Mouse (Mus musculus) limb, embryonic 12.5 days (tissue): ENCODE results near the gene Kifc1. TPM values are rescaled to one million over a fixed set of nuclear protein-coding genes. Genes with fewer than 3 reads are reported as not detected.

Experiments used
- microRNA-seq: library from miRNA; unstranded; fragments of <30 nt; microRNA quantifications from one replicate; pipeline ENCODE4, GENCODE M21; 2017
- polyA plus RNA-seq: library from polyadenylated mRNA; unstranded; fragments of >200 nt; fragmentation: Nextera tagmentation; extraction: Ambion mirVana; gene quantifications from 2 replicates; pipeline ENCODE4 v1.2.1, GENCODE M21; 2016

Kifc1 gene
- polyA plus RNA-seq, 1 experiment from 2014 or later, result 7.6 TPM

Small RNA genes within 50 kb of the gene (microRNA-seq; reads per million reads assigned to microRNA genes)
- gene Gm27740, result not detected

Other genes starting within 250 kb of the Kifc1 start
- 477 and 517 TPM in 2 replicates for gene Hnrnpm, start 203.8 kb downstream of the Kifc1 start, polyA plus RNA-seq
- 39.1 and 39.4 TPM in 2 replicates for gene March2, start 172.0 kb downstream of the Kifc1 start, polyA plus RNA-seq
- 335 and 351 TPM in 2 replicates for gene Rab11b, start 130.1 kb downstream of the Kifc1 start, polyA plus RNA-seq
- 43.2 and 43.7 TPM in 2 replicates for gene Angptl4, start 108.8 kb downstream of the Kifc1 start, polyA plus RNA-seq
- gene Kank3, start 80.1 kb downstream of the Kifc1 start, polyA plus RNA-seq, result 28.1 and 28.7 TPM in 2 replicates
- 1,001 and 1,020 TPM in 2 replicates for gene Rps28, start 66.1 kb downstream of the Kifc1 start, polyA plus RNA-seq
- gene Ndufa7, start 66.1 kb downstream of the Kifc1 start, polyA plus RNA-seq, result 458 and 462 TPM in 2 replicates
- gene Cd320, start 47.6 kb downstream of the Kifc1 start, polyA plus RNA-seq, result 66.4 and 73.9 TPM in 2 replicates
- gene Gm7029, start 16.8 kb downstream of the Kifc1 start, polyA plus RNA-seq, result not detected in 2 replicates
- gene Platr17, start 14.5 kb upstream of the Kifc1 start, polyA plus RNA-seq, result 0.46 and 1.1 TPM in 2 replicates
- gene Daxx, start 18.8 kb upstream of the Kifc1 start, polyA plus RNA-seq, result 66.2 and 79.3 TPM in 2 replicates
- gene Tapbp, start 25.2 kb upstream of the Kifc1 start, polyA plus RNA-seq, result 21.5 and 23.5 TPM in 2 replicates
- 21.8 and 22.4 TPM in 2 replicates for gene Zbtb22, start 25.2 kb upstream of the Kifc1 start, polyA plus RNA-seq
- 61.3 and 64.2 TPM in 2 replicates for gene Rgl2, start 38.9 kb upstream of the Kifc1 start, polyA plus RNA-seq
- 180 and 186 TPM in 2 replicates for gene Pfdn6, start 49.7 kb upstream of the Kifc1 start, polyA plus RNA-seq
- 45.5 and 45.8 TPM in 2 replicates for gene Wdr46, start 50.0 kb upstream of the Kifc1 start, polyA plus RNA-seq
- 5.0 and 6.8 TPM in 2 replicates for gene B3galt4, start 60.8 kb upstream of the Kifc1 start, polyA plus RNA-seq
- gene Vps52, start 65.2 kb upstream of the Kifc1 start, polyA plus RNA-seq, result 53.3 and 55.0 TPM in 2 replicates
- gene Rps18, start 65.3 kb upstream of the Kifc1 start, polyA plus RNA-seq, result 1,388 and 1,510 TPM in 2 replicates
- 4.5 and 5.0 TPM in 2 replicates for gene H2-K1, start 109.7 kb upstream of the Kifc1 start, polyA plus RNA-seq
- 21.6 and 25.3 TPM in 2 replicates for gene Ring1, start 134.0 kb upstream of the Kifc1 start, polyA plus RNA-seq
- gene H2-Ke6, start 137.4 kb upstream of the Kifc1 start, polyA plus RNA-seq, result 54.4 and 56.8 TPM in 2 replicates
- gene Slc39a7, start 141.0 kb upstream of the Kifc1 start, polyA plus RNA-seq, result 179 and 191 TPM in 2 replicates
- 64.3 and 64.4 TPM in 2 replicates for gene Rxrb, start 141.2 kb upstream of the Kifc1 start, polyA plus RNA-seq
- gene Col11a2, start 148.8 kb upstream of the Kifc1 start, polyA plus RNA-seq, result 17.5 and 31.9 TPM in 2 replicates
- 0.71 and 0.86 TPM in 2 replicates for gene H2-Oa, start 201.7 kb upstream of the Kifc1 start, polyA plus RNA-seq
- 11.1 and 13.2 TPM in 2 replicates for gene H2-DMa, start 228.9 kb upstream of the Kifc1 start, polyA plus RNA-seq
- gene Brd2, start 232.0 kb upstream of the Kifc1 start, polyA plus RNA-seq, result 129 and 134 TPM in 2 replicates